Mouse (Mus musculus) cortical plate, adult 2 months (tissue): ENCODE results near the gene Serp1.

ENCODE experiments used
- CTCF ChIP-seq: fragments of 200-500 bp; IDR thresholded peaks from 2 replicates; pipeline ENCODE4 v1.5.1; 2011; ENCODE audit warnings: mild to moderate bottlenecking, control low read depth, low read length; ENCODE audit not compliant: insufficient read depth; ENCODE audit errors: extremely low read depth
- POLR2A ChIP-seq: fragments of 200-500 bp; IDR thresholded peaks from 2 replicates; pipeline ENCODE4 v1.6.1; 2011; ENCODE audit warnings: mild to moderate bottlenecking, low read length, control low read depth; ENCODE audit not compliant: insufficient read depth; ENCODE audit errors: extremely low read depth

DNA sequence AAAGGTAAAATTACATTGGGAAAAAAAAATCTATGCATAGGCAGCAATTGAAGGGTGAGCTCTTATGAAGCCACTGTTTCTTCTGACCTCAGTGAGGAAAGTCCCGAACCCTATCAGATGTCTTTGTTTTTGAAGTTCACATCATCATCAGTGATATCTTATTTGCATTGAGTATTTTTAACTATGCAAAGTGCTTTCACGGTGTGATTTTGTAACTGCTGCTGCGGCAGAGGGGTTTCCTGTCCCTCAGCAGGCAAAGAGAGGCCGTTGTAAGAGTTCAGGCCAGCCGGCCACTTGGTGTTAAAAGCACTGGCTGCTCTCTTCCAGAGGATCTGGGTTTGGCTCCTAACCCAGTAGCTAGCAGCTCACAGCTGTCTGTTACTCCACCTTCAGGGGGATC is 8.4 kb downstream of the Serp1 start:
- TF ChIP-seq CTCF (no peak), POLR2A (no peak)
